Mouse (Mus musculus) CD4-positive, CD25-positive, alpha-beta regulatory T cell, adult 2 months (primary cell): ENCODE measurements around the gene Gm3854.
A peak's percentile ranks its signal among the peaks of the same experiment; 100 is the strongest.
"Not testable (repeated sequence)": the region's sequence is repeated elsewhere in the genome, so short reads cannot be mapped to it uniquely, and the experiment has no call there.

Experiments used
- DNase-seq: peaks from one replicate; pipeline ENCODE4 v3.0.0-alpha.2; 2012; ENCODE audit warnings: low read depth, low spot score

Gm3854 gene

DNA sequence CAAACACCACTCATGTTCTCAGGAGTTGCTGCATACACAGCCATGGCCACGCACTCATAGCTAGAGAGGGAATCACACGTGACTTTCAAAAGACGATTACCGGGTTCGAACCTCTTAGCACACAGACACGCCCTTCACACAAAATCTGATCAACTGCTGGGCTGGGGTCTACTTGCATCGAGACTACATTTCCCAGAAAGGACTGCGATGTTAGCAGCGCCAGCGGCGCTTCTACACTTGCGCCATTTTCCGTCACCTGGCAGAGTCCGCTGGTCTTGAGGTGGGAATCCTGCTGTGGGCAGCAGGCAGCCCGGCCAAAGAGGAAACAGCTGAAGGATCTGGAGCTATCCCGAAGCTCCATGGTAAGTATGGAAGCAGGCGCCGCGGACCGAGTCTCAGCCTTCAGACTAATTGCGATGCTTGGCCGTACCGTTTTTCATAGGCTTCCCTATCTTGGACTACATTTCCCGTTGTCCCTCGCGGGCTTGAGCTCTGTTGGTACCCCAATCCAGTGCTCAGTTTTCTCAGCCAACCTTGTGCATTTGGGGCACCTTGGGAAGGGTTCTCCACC is at the start of gene Gm3854:
TSS of gene Gm3854 (plus strand) at position 259 of the 571 bp plus-strand sequence.
- DNase-seq: peak; percentile 54

DNA sequence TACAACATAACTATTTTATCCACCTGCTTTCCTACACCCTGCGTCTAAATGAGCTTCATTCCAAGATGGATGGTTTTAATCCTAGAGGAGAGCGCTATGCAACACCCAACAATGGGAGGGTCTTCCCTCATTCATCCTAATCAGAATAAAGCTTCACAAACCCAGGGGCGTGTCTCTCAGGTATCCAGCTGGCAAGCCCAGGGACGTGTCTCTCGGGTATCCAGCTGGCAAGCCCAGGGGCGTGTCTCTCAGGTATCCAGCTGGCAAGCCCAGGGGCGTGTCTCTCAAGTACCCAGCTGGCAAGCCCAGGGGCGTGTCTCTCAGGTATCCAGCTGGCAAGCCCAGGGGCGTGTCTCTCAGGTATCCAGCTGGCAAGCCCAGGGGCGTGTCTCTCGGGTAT is 42.8 kb upstream of the Gm3854 start:
- not testable (repeated sequence) for DNase-seq

DNA sequence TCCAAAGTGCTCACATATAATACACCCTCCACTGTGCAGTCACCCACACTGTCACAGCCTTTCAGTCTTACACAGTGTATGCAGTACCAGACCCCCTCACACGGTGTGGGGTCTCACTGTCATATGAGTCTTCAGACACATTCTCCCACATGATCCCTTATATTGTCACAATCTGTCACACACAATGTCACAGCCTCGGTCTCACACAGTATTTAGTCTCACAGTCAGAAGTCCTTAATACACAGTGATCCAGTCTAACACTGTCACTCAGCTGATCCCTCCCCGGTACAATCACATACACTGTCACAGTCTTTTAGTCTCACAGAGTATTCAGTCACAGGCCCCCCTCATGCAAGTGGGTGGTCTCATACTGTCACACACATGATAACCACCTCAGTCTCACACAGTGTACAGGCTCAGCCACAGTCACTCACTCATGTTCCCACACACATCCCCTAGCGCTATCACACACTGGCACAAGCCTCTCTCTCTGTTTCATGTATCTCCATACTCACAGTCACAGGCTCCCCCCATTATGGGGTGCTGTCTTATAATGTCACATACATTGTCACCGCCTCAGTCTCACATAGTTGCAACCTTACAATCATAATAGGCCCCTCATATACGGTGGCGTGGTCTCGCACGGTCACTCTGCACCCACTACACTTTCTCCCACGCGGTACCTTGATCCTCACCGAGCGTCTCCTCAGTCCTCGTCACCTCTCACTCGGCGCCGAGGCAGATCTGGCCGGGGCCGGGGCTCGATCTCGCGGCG is 12.9 kb upstream of the Gm3854 start:
- DNase-seq: no peak

- peak; percentile 78 for DNase-seq
Measured at GRCm38 (mm10) chr7:6331233-6331956, 12.2 kb upstream of the Gm3854 start, which contains the start of gene Zfp583. Gene Zfp583 (minus strand): TSS chr7:6331285.

DNA sequence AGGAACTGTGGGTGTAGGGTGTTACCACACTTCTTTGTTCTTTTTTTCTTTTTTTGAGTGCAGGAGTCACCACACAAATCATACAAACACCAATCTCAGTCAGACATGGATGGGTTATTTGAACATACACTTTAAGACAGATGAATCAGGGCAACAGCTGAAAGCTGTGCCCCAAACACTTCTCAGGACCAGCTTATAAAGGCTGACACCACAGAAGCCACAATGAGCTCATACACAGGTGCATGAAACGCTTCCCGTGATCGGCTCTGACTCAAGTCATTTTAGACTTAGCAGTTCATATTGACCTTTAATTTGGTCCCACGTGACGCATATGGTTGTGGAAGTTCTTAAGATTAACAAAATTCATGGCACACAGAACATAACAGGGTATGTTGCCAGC is 3.7 kb upstream of the Gm3854 start:
- no peak for DNase-seq

GRCm38 (mm10) chr7:6344124-6344523 is 565 bp downstream of the Gm3854 start:
- no peak for DNase-seq

- no peak for DNase-seq
Measured at GRCm38 (mm10) chr7:6358121-6358520, 14.6 kb downstream of the Gm3854 start.

GRCm38 (mm10) chr7:6358937-6359590 is 15.5 kb downstream of the Gm3854 start:
- peak; percentile 84 for DNase-seq

GRCm38 (mm10) chr7:6360477-6361060 is 17.0 kb downstream of the Gm3854 start:
- DNase-seq: no peak

DNA sequence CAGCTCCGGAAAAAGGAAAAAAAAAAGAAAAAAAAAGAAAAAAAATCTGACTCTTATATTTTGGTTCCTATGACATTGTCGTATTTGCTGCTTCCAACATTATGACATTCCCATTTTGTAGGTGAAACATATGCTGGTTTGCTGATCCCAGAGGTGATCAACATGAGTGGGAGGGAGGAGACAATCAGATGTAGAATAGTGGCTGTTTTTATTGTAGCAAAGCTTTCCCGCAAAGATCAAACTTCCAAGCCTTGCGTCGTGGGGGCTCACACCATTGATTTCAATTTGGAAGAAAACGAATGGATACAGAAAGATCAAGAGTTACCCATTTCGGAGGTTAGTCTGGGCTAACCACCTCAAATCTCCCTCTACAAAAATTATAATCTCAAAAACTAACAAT is 18.2 kb downstream of the Gm3854 start:
- no peak for DNase-seq

GRCm38 (mm10) chr7:6362268-6363046 is 18.9 kb downstream of the Gm3854 start:
- DNase-seq: peak; percentile 98

DNA sequence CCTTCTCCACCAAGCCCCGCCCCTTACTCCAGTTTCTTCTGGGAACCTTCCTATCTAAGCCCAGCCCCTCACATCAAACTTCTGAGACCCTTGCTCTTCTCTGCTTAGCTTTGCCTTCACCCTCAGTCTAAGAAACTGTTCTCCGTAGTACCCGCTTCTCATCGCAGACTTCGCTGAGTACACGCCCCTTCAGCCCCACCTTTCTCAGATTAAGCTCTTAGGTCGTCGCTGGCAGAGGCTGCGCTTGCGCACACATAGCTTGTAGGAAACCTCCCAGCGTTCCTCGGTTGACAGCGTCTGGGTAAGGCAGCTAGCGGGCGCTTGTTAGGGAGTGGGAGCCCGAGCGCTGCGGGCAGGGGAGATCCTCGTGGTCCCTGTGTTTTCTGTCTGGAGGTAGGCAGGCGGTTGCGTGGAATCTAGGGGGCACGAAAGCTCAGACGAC is 19.5 kb downstream of the Gm3854 start, which contains the start of gene Zfp78:
TSS of gene Zfp78 (plus strand) at position 234 of the 442 bp plus-strand sequence.
- peak; percentile 95 for DNase-seq

GRCm38 (mm10) chr7:6364761-6365160 is 21.2 kb downstream of the Gm3854 start:
- no peak for DNase-seq

DNA sequence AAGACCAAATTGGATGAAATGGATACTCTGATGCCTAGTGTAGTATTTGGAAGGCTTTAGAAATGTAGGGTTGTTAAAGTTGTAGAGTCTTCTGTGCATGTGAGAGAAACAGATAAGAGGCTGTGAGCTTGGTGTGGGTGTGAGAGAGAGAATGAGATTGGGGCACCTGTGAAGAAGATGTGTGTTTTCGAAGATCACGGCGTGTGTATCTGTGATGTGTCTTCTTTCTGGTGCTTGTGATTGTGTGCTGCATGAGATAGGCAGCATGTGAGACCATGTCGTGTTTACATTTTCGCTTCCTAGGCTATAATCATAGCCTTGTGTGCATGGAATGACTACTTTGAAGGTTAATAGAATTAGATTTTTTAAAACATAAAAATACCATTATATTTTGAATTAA is 23.6 kb downstream of the Gm3854 start:
- no peak for DNase-seq

DNA sequence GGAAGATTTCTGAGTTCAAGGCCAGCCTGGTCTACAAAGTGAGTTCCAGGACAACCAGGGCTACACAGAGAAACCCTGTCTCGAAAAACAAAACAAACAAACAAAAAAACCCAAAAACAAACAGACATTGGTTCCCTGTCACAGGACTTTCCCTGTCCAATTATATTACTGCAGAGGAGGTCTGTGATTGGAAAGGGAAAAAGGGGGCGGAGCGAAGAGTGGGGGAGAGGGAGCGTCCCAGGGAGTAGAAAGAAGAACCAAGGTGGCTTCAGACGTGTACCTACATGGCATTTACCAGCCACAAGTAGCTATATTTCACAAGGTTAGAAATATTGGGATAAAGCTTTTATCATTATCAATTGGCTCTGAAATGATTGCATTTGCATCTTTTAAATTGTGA is 24.6 kb downstream of the Gm3854 start:
- DNase-seq: not testable (repeated sequence)

DNA sequence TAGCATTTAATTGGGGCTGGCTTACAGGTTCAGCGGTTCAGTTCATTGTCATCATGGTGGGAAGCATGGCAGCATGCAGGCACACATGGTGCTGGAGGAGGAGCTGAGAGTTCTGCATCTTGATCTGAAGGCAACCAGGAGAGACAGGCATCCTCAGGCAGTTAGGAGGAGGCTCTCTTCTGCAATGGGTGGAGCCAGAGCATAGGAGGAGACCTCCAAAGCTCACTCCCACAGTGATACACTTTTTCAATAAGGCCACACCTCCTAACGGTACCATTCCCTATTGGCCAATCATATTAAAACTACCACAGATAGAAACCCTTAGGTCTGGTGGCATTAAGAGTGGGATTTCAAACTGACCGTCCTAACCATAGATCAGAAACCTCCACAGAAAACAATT is 25.9 kb downstream of the Gm3854 start:
- no peak for DNase-seq

DNA sequence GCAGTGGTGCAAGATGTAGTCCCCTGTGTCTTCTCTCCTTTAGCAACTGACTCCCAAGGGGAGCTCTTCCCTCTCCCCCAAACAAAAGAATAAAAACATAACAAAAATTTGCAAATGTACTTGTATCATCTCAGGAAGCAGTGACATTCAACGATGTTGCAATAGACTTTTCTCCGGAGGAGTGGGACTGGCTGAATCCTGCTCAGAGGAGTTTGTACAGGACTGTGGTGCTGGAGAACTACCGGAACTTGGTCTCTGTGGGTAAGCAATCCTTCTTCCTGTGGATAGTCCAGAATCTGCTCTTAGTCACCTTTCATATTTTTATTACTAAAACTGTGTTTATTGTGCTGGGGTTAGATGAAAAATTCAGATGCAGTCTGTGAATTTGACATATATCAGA is 29.4 kb downstream of the Gm3854 start:
- DNase-seq: no peak

DNA sequence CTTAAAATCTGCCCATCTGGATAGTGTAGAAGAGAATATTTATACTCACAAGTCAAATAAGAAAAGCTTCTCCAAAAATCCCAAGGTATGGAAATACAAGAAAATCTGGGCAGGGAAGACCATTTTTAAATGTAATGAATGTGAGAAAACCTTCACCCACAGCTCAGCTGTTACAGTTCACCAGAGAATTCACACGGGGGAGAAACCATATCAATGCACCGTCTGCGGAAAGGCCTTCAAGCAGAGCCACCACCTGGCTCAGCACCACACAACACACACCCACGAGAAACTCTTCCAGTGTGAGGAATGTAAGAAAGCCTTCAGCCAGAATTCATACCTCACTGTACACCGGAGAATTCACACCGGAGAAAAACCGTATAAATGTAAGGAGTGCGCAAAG is 34.9 kb downstream of the Gm3854 start:
- DNase-seq: no peak

DNA sequence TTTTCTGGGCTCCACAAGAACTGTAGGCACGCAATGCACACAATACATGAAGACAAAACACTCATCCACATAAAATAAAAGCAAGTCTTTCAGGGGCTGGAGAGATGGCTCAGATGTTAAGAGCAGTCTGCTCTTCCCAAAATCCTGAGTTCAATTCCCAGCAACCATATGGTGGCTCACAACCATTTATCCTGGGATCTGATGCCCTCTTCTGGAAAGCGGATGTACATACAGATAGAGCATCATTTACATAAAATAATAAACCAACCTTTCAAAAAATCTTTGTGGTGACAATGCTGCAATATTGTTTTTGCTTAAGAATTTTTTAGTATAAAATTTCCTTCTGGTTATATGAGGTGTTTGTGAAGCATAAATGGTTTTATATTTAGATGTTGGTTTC is 37.9 kb downstream of the Gm3854 start:
- no peak for DNase-seq

GRCm38 (mm10) chr7:6383044-6383455 is 39.5 kb downstream of the Gm3854 start, which contains the start of gene Zfp28:
Gene Zfp28 (plus strand): TSS chr7:6383295.
- DNase-seq: peak; percentile 92

DNA sequence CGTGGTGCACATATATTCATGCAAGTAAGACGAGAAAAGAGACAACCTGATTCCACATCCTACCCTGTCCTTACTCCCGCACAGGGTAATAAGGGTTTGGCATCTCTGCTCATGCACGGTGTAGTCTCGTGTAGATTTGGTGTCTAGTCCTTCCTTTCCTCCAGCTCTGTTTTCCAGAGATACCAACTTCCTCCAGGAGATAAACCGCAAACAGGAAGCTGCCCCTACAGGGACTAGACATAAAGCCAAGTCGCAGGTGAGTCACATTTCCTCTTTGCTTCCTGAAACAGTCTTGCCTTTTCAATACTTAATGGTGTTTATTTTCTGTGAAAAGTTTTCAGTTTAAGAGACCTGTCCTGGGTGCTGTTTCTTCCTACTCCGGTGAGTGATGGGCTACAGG is 40.5 kb downstream of the Gm3854 start:
- no peak for DNase-seq
